Mouse (Mus musculus): Measurements from ENCODE around the gene Tsc2. TPM values are rescaled to one million over a fixed set of nuclear protein-coding genes. Genes with fewer than 3 reads are reported as not detected.

The Tsc2 gene
- total RNA-seq, 2 experiments from 2014 or later, result 171 to 176 TPM

- DNase-seq (ENCODE audit: low spot score in 2 of 2), result no peak
Measured at GRCm38 (mm10) chr17:24573811-24574210, 58.6 kb downstream of the Tsc2 start.

DNA sequence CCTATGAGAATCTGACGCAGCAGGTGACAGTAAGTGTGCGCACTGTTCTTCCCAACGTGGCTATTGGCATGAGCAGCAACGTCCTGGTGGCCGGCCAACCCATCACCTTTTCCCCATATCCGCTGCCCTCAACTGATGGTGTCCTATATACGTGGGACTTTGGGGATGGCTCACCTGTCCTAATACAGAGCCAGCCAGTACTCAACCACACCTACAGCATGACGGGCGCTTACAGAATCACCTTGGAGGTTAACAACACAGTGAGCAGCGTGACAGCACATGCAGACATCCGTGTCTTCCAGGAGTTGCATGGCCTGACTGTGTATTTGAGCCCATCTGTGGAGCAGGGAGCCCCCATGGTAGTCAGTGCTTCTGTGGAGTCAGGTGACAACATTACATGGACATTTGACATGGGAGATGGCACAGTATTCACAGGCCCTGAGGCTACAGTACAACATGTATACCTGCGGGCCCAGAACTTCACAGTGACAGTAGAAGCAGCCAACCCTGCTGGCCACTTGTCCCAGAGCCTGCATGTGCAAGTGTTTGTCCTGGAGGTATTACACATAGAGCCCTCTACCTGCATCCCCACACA is 59.7 kb downstream of the Tsc2 start:
- DNase-seq (ENCODE audit: low spot score in 2 of 2), result no peak

DNA sequence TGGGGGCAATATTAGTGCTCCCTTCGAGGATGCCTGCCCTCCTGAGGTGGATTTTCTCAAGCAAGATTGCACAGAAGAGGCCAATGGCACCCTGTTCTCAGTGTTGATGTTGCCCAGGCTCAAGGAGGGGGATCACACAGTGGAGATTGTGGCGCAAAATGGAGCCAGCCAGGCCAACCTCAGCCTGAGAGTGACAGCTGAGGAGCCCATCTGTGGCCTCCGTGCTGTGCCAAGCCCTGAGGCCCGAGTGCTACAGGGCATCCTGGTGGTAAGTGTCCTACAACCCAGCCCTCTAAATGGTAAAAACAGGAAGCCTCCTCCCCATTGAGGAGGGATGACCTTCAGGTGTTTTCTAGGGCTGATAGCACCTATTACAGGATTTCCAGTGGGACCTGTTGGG is 62.6 kb downstream of the Tsc2 start:
- no peak for DNase-seq (ENCODE audit: low spot score in 2 of 2)

DNA sequence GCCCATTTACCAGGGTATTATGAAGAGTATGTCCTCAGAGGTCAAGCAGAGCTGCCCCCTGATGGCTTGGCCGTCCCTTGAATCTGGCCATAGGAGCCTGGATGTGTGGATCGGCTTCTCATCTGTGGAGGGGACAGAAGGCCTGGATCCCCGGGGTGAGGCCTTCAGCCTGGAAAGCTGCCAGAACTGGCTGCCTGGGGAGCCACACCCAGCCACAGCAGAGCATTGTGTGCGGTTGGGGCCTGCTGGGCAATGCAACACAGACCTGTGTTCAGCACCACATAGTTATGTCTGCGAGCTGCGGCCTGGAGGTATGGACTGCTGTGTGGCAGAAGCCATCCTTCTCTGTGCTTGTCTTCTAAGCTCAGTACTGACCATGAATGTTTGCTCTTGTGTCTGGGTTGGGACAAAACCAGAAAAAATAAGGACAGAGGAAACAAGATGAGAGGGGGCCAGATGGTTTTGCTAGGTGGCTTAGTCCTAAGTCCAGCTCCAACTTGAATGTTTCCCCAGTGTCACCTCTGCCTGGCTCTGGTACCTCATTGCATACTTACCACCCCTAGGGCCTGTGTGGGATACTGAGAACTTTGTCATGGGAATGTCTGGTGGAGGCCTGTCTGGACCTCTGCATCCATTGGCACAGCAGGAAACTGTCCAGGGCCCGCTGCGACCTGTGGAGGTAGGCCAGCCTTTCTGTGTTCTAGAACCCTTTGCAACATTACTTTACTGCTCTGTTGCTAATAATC is 65.2 kb downstream of the Tsc2 start:
- DNase-seq (ENCODE audit: low spot score in 2 of 2), result no peak

DNA sequence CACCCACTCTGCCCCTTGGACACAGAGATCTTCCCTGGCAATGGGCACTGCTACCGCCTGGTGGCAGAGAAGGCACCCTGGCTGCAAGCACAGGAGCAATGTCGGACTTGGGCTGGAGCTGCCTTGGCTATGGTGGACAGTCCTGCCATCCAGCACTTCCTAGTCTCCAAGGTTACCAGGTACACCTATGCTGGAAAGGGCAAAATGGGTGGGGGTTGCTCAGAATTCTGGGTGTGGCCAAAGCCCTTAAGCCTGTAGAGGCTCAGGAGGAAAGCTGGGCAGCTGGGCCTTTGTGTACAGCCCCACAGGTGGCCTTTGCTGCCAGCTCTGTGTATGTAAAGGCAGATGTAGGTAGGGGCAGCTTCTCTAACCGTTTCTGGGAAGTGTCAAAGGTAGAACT is 66.6 kb downstream of the Tsc2 start:
- no peak for DNase-seq (ENCODE audit: low spot score in 2 of 2)

DNA sequence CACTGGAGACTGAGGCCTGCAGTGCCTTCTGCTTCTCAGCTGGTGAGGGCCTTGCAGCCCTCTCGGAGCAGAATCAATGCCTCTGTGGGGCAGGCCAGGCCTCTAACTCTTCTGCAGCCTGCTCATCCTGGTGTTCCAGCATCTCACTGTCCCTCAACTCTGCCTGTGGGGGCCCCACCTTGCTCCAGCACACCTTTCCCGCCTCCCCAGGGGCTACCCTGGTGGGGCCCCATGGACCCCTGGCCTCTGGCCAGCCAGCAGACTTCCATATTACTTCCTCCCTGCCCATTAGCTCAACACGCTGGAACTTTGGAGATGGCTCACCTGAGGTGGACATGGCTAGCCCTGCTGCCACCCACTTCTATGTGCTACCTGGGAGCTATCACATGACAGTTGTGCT is 67.3 kb downstream of the Tsc2 start:
- DNase-seq (ENCODE audit: low spot score in 2 of 2), result no peak

DNA sequence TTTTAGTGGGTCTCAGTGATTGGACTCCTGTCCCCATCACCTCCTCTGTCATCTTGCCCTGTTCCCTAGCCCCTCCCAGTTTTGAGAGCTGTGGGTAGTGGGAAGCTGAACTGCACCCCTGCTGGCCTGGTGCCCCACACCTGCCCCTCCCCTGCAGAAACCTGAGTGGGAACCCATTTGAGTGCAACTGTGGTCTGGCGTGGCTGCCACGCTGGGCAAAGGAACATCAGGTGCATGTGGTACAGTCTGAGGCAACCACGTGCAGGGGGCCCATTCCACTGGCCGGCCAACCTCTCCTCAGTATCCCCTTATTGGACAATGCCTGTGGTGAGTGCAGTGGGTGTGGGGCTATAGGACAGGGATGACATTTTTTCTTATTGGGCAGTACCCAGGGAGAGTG is 68.0 kb downstream of the Tsc2 start:
- DNase-seq (ENCODE audit: low spot score in 2 of 2), result no peak

DNA sequence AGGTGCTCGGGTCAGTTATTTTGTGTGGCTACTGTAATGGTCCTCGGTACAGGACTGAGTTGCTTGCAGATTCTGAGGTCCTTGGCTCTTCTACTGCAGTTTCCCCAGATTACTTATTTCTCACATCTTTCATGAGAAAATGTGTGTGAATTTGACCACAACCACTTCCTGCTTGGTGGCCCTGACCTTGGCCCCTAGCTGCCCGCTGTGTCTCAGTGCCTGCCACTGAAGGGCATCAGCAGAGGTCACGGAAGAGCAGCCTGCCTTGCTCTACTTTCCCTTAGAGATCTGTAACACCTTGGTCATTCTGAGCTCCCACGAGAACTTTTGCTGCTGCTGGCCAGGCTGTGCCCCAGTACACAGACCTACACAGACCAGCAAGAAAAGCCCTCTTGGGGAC is 68.8 kb downstream of the Tsc2 start:
- DNase-seq (ENCODE audit: low spot score in 2 of 2), result no peak

- no peak for DNase-seq (ENCODE audit: low spot score in 2 of 2)
Measured at GRCm38 (mm10) chr17:24561592-24561991, 70.8 kb downstream of the Tsc2 start.

GRCm38 (mm10) chr17:24560301-24561028 is 72.0 kb downstream of the Tsc2 start:
- no peak for DNase-seq (ENCODE audit: low spot score in 2 of 2)

DNA sequence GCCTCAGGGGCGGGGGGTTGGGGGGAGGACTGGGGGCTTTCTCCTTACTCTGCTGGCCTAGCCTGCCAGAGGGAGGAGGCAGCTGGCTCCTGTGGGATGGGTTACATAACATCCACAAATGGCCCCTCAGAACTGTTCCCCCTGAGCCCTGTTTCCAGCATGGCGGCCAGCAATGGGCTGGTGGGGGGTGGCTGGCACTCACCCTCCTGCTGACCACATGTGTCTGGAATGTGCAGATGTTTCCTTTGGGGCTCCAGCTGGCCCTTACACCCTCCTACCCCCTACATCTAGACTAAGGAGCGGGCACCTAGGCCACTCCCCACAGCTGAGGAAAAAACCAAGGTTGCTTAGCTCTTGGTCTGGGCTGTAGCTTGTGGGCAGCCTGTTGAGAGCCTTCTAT is 73.3 kb downstream of the Tsc2 start:
- DNase-seq (ENCODE audit: low spot score in 2 of 2), result no peak

GRCm38 (mm10) chr17:24558600-24559099 is 73.8 kb downstream of the Tsc2 start:
- no peak for DNase-seq (ENCODE audit: low spot score in 2 of 2)

DNA sequence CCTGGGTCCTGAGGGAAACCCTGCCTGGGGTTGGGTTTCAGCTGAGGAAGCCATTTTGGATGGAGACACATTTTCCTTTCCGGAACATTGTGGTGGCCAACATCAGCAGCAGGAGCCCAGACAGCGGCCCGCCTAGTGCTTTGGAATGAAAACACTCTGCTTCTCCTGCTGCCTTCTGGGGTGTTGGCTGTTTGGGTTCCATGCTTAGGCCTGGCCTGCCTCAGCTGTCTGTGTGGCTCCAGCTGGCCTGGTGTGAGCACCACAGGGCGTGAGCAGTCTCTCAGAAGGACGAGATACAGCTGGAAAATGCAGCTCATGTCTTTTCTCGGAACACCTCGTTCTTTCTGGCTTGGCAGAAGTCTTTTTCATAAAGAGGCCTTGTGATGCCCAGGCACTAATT is 75.3 kb downstream of the Tsc2 start:
- DNase-seq (ENCODE audit: low spot score in 2 of 2), result no peak

- no peak for DNase-seq (ENCODE audit: low spot score in 2 of 2)
Measured at GRCm38 (mm10) chr17:24551050-24551444, 81.4 kb downstream of the Tsc2 start.

- peak; percentile 72 to 80 for DNase-seq (ENCODE audit: low spot score in 2 of 2)
Measured at GRCm38 (mm10) chr17:24550416-24551049, 81.9 kb downstream of the Tsc2 start.

GRCm38 (mm10) chr17:24549618-24550415 is 82.6 kb downstream of the Tsc2 start, which contains the start of gene Pkd1:
Gene Pkd1, plus strand, starts transcription at chr17:24549834.
- peak; percentile 96 to 99 for DNase-seq (ENCODE audit: low spot score in 2 of 2)

GRCm38 (mm10) chr17:24548921-24549617 is 83.4 kb downstream of the Tsc2 start:
- DNase-seq (ENCODE audit: low spot score in 2 of 2), result no peak

DNA sequence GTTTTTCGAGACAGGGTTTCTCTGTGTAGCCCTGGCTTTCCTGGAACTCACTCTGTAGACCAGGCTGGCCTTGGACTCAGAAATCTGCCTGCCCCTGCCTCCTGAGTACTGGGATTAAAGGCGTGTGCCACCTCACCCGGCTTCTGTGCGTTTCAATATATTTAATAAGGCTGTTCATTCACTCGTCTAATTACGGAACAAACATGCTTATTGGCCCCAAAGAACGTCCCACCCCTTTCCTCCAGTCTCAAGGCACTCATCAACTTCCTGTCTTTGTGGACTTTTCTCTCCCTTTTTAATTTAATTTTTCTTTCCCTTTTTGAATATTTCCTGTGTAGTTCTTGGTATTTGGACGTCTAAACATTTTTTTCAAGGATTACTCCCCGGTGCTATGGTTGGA is 84.0 kb downstream of the Tsc2 start:
- DNase-seq (ENCODE audit: low spot score in 2 of 2), result no peak

- DNase-seq (ENCODE audit: low spot score in 2 of 2), result no peak
Measured at GRCm38 (mm10) chr17:24546234-24546633, 86.2 kb downstream of the Tsc2 start.

Measured in layer of hippocampus, postnatal 10 days (tissue).